Mouse (Mus musculus): Measurements from ENCODE around the gene Parl. TPM values are rescaled to one million over a fixed set of nuclear protein-coding genes. Genes with fewer than 3 reads are reported as not detected.

Parl gene
- total and polyA plus RNA-seq, 3 experiments = 79.2 to 241 (median 126) TPM

GRCm38 (mm10) chr16:20234406-20234805, 67.8 kb downstream of the Parl start:
- no peak for TF ChIP-seq SIN3A (IDR thresholded peaks at IDR 0.05; ENCODE audit: low read length)
- TF ChIP-seq GABPA (IDR thresholded peaks at IDR 0.05; ENCODE audit: low read depth, low read length) = no peak
- TF ChIP-seq JUND (IDR thresholded peaks at IDR 0.05; ENCODE audit: low read depth, low read length) = no peak
- no peak for TF ChIP-seq NELFE (IDR thresholded peaks at IDR 0.05; ENCODE audit: low read depth, low read length)
- no peak for TF ChIP-seq POLR2AphosphoS2 (IDR thresholded peaks at IDR 0.05; ENCODE audit: low read length)
- no peak for TF ChIP-seq RCOR1 (IDR thresholded peaks at IDR 0.05; ENCODE audit: low read depth, low read length)
- no peak for TF ChIP-seq ETS1 (IDR thresholded peaks at IDR 0.05; ENCODE audit: low read depth, low read length)
- no peak for TF ChIP-seq MEF2A (IDR thresholded peaks at IDR 0.05; ENCODE audit: extremely low read depth, insufficient replicate concordance, low read depth, low read length, poor library complexity, severe bottlenecking)
- TF ChIP-seq MAZ (IDR thresholded peaks at IDR 0.05; ENCODE audit: low read depth, low read length) = no peak
- TF ChIP-seq ZC3H11A (IDR thresholded peaks at IDR 0.05; ENCODE audit: low read depth, low read length) = no peak
- no peak for TF ChIP-seq CTCF (IDR thresholded peaks at IDR 0.05 in 2 of 3, conservative IDR thresholded peaks at IDR 0.05 in 1 of 3; ENCODE audit: control insufficient read depth in 1 of 3, insufficient read depth in 1 of 3, low read depth in 2 of 3, low read length in 3 of 3, poor library complexity in 1 of 3, severe bottlenecking in 1 of 3)
- TF ChIP-seq UBTF (IDR thresholded peaks at IDR 0.05; ENCODE audit: borderline replicate concordance, insufficient read depth, low read depth, low read length) = no peak
- TF ChIP-seq MXI1 (IDR thresholded peaks at IDR 0.05; ENCODE audit: low read depth, low read length) = no peak
- TF ChIP-seq SMC3 (IDR thresholded peaks at IDR 0.05; ENCODE audit: low read depth, low read length) = no peak
- Histone ChIP-seq H3K27ac (ENCODE audit: control insufficient read depth, low read depth, low read length) (no peak overlapping the region), H3K27me3 (ENCODE audit: control insufficient read depth in 1 of 2, insufficient read depth in 2 of 2, low read length in 2 of 2) (no peaks in the 10 kb centered on the region), H3K9me3 (replicated peaks; ENCODE audit: insufficient read depth, low read length) (no peaks in the 10 kb centered on the region), H3K36me3 (ENCODE audit: control insufficient read depth in 1 of 2, insufficient read depth in 2 of 2, low read length in 2 of 2) (no peaks in the 10 kb centered on the region; a peak in 1 of 4 replicates), H3K4me1 (ENCODE audit: control insufficient read depth in 1 of 2, insufficient read depth in 2 of 2, low read length in 2 of 2) (no peaks in the 10 kb centered on the region), H3K79me2 (ENCODE audit: control insufficient read depth, insufficient read depth, low read length, poor library complexity) (no peaks in the 10 kb centered on the region), H3K4me3 (ENCODE audit: control insufficient read depth in 1 of 2, insufficient read depth in 1 of 2, low read depth in 2 of 2, low read length in 2 of 2) (no peak overlapping the region), H3K9ac (ENCODE audit: control insufficient read depth, low read depth, low read length, poor library complexity, severe bottlenecking) (no peak overlapping the region)
- no peak for DNase-seq (ENCODE audit: low read depth, low spot score)

Other genes starting within 250 kb of the Parl start
- gene Klhl24, start 204.8 kb downstream of the Parl start, total RNA-seq (2012; rRNA removed) = 1.8 and 3.4 TPM in 2 replicates
- 1 to 10 TPM in 1 of 2 experiments, not detected in 1; 2.5 TPM for gene Klhl24, start 204.8 kb downstream of the Parl start, polyA plus RNA-seq (2012; ENCODE audit: insufficient read depth in 1 of 2, insufficient read length in 2 of 2, low read depth in 1 of 2, low replicate concordance in 2 of 2, missing spikeins in 1 of 2)
- 12.7 and 13.3 TPM in 2 replicates for gene Yeats2, start 161.3 kb downstream of the Parl start, total RNA-seq (2012; rRNA removed)
- gene Yeats2, start 161.3 kb downstream of the Parl start, polyA plus RNA-seq (2012; ENCODE audit: insufficient read depth in 1 of 2, insufficient read length in 2 of 2, low read depth in 1 of 2, low replicate concordance in 2 of 2, missing spikeins in 1 of 2) = 10 to 100 TPM in 1 of 2 experiments, not detected in 1; 23.2 TPM
- gene Map6d1, start 61.0 kb downstream of the Parl start, total RNA-seq (2012; rRNA removed) = 0.03 and 0.08 TPM in 2 replicates
- not detected for gene Map6d1, start 61.0 kb downstream of the Parl start, polyA plus RNA-seq (2012; ENCODE audit: insufficient read depth in 1 of 2, insufficient read length in 2 of 2, low read depth in 1 of 2, low replicate concordance in 2 of 2, missing spikeins in 1 of 2)
- gene Cyp2ab1, start 23.0 kb upstream of the Parl start, total RNA-seq (2012; rRNA removed) = not detected in 2 replicates
- not detected for gene Cyp2ab1, start 23.0 kb upstream of the Parl start, polyA plus RNA-seq (2012; ENCODE audit: insufficient read depth in 1 of 2, insufficient read length in 2 of 2, low read depth in 1 of 2, low replicate concordance in 2 of 2, missing spikeins in 1 of 2)
- gene Abcc5, start 124.0 kb upstream of the Parl start, total RNA-seq (2012; rRNA removed) = 16.4 and 17.6 TPM in 2 replicates
- 10 to 100 TPM in 1 of 2 experiments, not detected in 1; 31.7 TPM for gene Abcc5, start 124.0 kb upstream of the Parl start, polyA plus RNA-seq (2012; ENCODE audit: insufficient read depth in 1 of 2, insufficient read length in 2 of 2, low read depth in 1 of 2, low replicate concordance in 2 of 2, missing spikeins in 1 of 2)
- 131 and 137 TPM in 2 replicates for gene Eif2b5, start 196.4 kb upstream of the Parl start, total RNA-seq (2012; rRNA removed)
- gene Eif2b5, start 196.4 kb upstream of the Parl start, polyA plus RNA-seq (2012; ENCODE audit: insufficient read depth in 1 of 2, insufficient read length in 2 of 2, low read depth in 1 of 2, low replicate concordance in 2 of 2, missing spikeins in 1 of 2) = 100 to 1,000 TPM in 1 of 2 experiments, 10 to 100 TPM in 1; 91.1 to 115 TPM
- 4.0 and 4.1 TPM in 2 replicates for gene Dvl3, start 214.6 kb upstream of the Parl start, total RNA-seq (2012; rRNA removed)
- gene Dvl3, start 214.6 kb upstream of the Parl start, polyA plus RNA-seq (2012; ENCODE audit: insufficient read depth in 1 of 2, insufficient read length in 2 of 2, low read depth in 1 of 2, low replicate concordance in 2 of 2, missing spikeins in 1 of 2) = 10 to 100 TPM in 1 of 2 experiments, not detected in 1; 20.5 TPM
- gene Ap2m1, start 233.1 kb upstream of the Parl start, total RNA-seq (2012; rRNA removed) = 185 and 199 TPM in 2 replicates
- 1,000 to 10,000 TPM in 1 of 2 experiments, 100 to 1,000 TPM in 1; 312 to 1,810 TPM for gene Ap2m1, start 233.1 kb upstream of the Parl start, polyA plus RNA-seq (2012; ENCODE audit: insufficient read depth in 1 of 2, insufficient read length in 2 of 2, low read depth in 1 of 2, low replicate concordance in 2 of 2, missing spikeins in 1 of 2)
- gene Abcf3, start 246.2 kb upstream of the Parl start, total RNA-seq (2012; rRNA removed) = 42.0 and 46.5 TPM in 2 replicates
- 10 to 100 TPM in 1 of 2 experiments, not detected in 1; 79.6 TPM for gene Abcf3, start 246.2 kb upstream of the Parl start, polyA plus RNA-seq (2012; ENCODE audit: insufficient read depth in 1 of 2, insufficient read length in 2 of 2, low read depth in 1 of 2, low replicate concordance in 2 of 2, missing spikeins in 1 of 2)

Data from MEL (cell line).